Mouse (Mus musculus) liver, postnatal 0 days (tissue): ENCODE data around the gene Pes1. TPM values are rescaled to one million over a fixed set of nuclear protein-coding genes. Genes with fewer than 3 reads are reported as not detected.

Experiments used
- ATAC-seq: fragments of 200-750 bp; cut with Nextera tagmentation; 2 replicates; pipeline ENCODE4 v1.8.0; 2017; ENCODE audit warnings: mild to moderate bottlenecking, moderate library complexity
- DNase-seq: peaks from one replicate; pipeline ENCODE4 v3.0.0-alpha.2; 2016
- H3K27ac ChIP-seq: fragments of 300-500 bp; sonication (generic); 2 replicates; pipeline ENCODE4 v1.5.1; 2014; ENCODE audit warnings: antibody characterized with exemption, moderate library complexity, mild to moderate bottlenecking, low read depth
- H3K27me3 ChIP-seq: fragments of 300-500 bp; sonication (generic); 2 replicates; pipeline ENCODE4 v1.6.1; 2014; ENCODE audit warnings: low read length, control low read depth, mixed read lengths; ENCODE audit not compliant: insufficient read depth
- H3K36me3 ChIP-seq: fragments of 300-500 bp; sonication (generic); replicated peaks from 2 replicates; pipeline ENCODE4 v1.6.1; 2014; ENCODE audit warnings: mild to moderate bottlenecking, control low read depth, low read length, moderate library complexity, mixed read lengths; ENCODE audit not compliant: insufficient read depth
- H3K4me1 ChIP-seq: fragments of 300-500 bp; sonication (generic); 2 replicates; pipeline ENCODE4 v1.6.1; 2014; ENCODE audit warnings: antibody characterized with exemption, mild to moderate bottlenecking, control low read depth; ENCODE audit not compliant: insufficient read depth
- H3K4me2 ChIP-seq: fragments of 300-500 bp; sonication (generic); 2 replicates; pipeline ENCODE4 v1.6.1; 2014; ENCODE audit warnings: low read depth, mild to moderate bottlenecking, low read length, moderate library complexity, mixed read lengths
- H3K4me3 ChIP-seq: fragments of 300-500 bp; sonication (generic); 2 replicates; pipeline ENCODE4 v1.5.1; 2014; ENCODE audit warnings: low read depth, low read length
- H3K9ac ChIP-seq: fragments of 300-500 bp; sonication (generic); replicated peaks from 2 replicates; pipeline ENCODE4 v1.6.1; 2014; ENCODE audit warnings: mild to moderate bottlenecking, moderate library complexity
- H3K9me3 ChIP-seq: fragments of 300-500 bp; sonication (generic); 2 replicates; pipeline ENCODE4 v1.6.1; 2016; ENCODE audit warnings: mild to moderate bottlenecking, control low read depth, low read length, mixed read lengths
- CTCF ChIP-seq: sonication (generic); IDR thresholded peaks from 2 replicates; pipeline ENCODE4 v1.5.1; 2016; ENCODE audit warnings: antibody characterized with exemption, low read depth
- EP300 ChIP-seq: IDR thresholded peaks from 2 replicates; pipeline ENCODE4 v1.6.1; 2016; ENCODE audit warnings: antibody characterized with exemption, low read depth, mild to moderate bottlenecking
- WGBS: fragments of 180-500 bp; shearing (Covaris S2); extraction: QIAGEN DNeasy Blood & Tissue Kit; methylation state at CpG from one replicate; pipeline ENCODE4 v1.1.7; 2014; ENCODE audit not compliant: insufficient replicate concordance; 5-methylcytosine and 5-hydroxymethylcytosine counted together
- polyA plus RNA-seq: library from polyadenylated mRNA; unstranded; fragments of >200 nt; fragmentation: Nextera tagmentation; extraction: Ambion mirVana; gene quantifications from 2 replicates; pipeline ENCODE4 v1.2.1, GENCODE M21; 2015

The Pes1 gene
- polyA plus RNA-seq = 24.3 and 26.5 TPM in 2 replicates

- DNase-seq (peak; percentile 83), ATAC-seq (peak; percentile 95)
- peak within 1 kb of the TSS; percentile 86 for H3K27ac ChIP-seq
- H3K9ac ChIP-seq = peak within 1 kb of the TSS; percentile 74
- peaks cover 12% of the 10 kb centered on the region for H3K36me3 ChIP-seq
- no peaks in the 10 kb centered on the region for H3K9me3 ChIP-seq
- H3K4me1 ChIP-seq = peaks cover 8% of the 10 kb centered on the region
- WGBS = under 1% methylated on average over 31 of the region's 31 CpGs
- H3K4me3 ChIP-seq = peak within 1 kb of the TSS; percentile 70
- H3K27me3 ChIP-seq = no peaks in the 10 kb centered on the region
- TF ChIP-seq CTCF (no peak), EP300 (peak; percentile 93)
- H3K4me2 ChIP-seq = peak within 1 kb of the TSS; percentile 84
Observed at GRCm38 (mm10) chr11:3963610-3964415, at the start of gene Pes1. TSS of gene Pes1 (plus strand) at chr11:3963975.

GRCm38 (mm10) chr11:3914109-3914840 is 49.5 kb upstream of the Pes1 start, which contains the start of gene Slc35e4:
TSS of gene Slc35e4 (minus strand) at chr11:3914664.
- H3K4me2 ChIP-seq = peak within 1 kb of the TSS; percentile 84
- H3K9ac ChIP-seq = peak within 1 kb of the TSS; percentile 41
- DNase-seq = peak; percentile 85

GRCm38 (mm10) chr11:3918738-3919137 is 45.0 kb upstream of the Pes1 start:
- no peak overlapping the region for H3K4me2 ChIP-seq
- H3K4me3 ChIP-seq = no peak overlapping the region
- H3K27me3 ChIP-seq = peaks cover 7% of the 10 kb centered on the region
- H3K9me3 ChIP-seq = no peaks in the 10 kb centered on the region
- peaks cover 21% of the 10 kb centered on the region for H3K36me3 ChIP-seq
- peaks cover 7% of the 10 kb centered on the region for H3K4me1 ChIP-seq
- TF ChIP-seq CTCF (peak; percentile 56), EP300 (no peak)
- WGBS = 48% methylated on average over 1 of the region's 1 CpGs
- no peak for ATAC-seq
- H3K9ac ChIP-seq = no peak overlapping the region
- DNase-seq = no peak
- no peak overlapping the region for H3K27ac ChIP-seq

More at GRCm38 (mm10) chr11:3914109-3914840, 49.5 kb upstream of the Pes1 start, which contains the start of gene Slc35e4:
- peak; percentile 72 for ATAC-seq
- TF ChIP-seq EP300 (no peak), CTCF (peak; percentile 90)
- 0 out of 2 replicates have a peak within 1 kb of the TSS, but pooled peaks have one; percentile 39 for H3K27ac ChIP-seq
- peak within 1 kb of the TSS; percentile 59 for H3K4me3 ChIP-seq
- H3K36me3 ChIP-seq = 0 out of 2 replicates have a peak, but pooled peaks cover 4% of the 10 kb centered on the region
- H3K9me3 ChIP-seq = no peaks in the 10 kb centered on the region
- 1% methylated on average over 28 of the region's 28 CpGs for WGBS
- peaks cover 26% of the 10 kb centered on the region for H3K27me3 ChIP-seq
- peaks cover 17% of the 10 kb centered on the region for H3K4me1 ChIP-seq

- ATAC-seq = no peak
- Histone ChIP-seq H3K27ac (no peak overlapping the region), H3K4me2 (no peak overlapping the region), H3K36me3 (peaks cover 32% of the 10 kb centered on the region), H3K27me3 (no peaks in the 10 kb centered on the region), H3K9me3 (no peaks in the 10 kb centered on the region), H3K4me3 (no peak overlapping the region), H3K9ac (no peak overlapping the region), H3K4me1 (no peaks in the 10 kb centered on the region)
- 79% methylated on average over 7 of the region's 7 CpGs for WGBS
- TF ChIP-seq EP300 = no peak
- TF ChIP-seq CTCF = no peak
- no peak for DNase-seq
Observed at GRCm38 (mm10) chr11:3920476-3920875, 43.3 kb upstream of the Pes1 start.

GRCm38 (mm10) chr11:3921281-3921850 is 42.4 kb upstream of the Pes1 start:
- DNase-seq (peak; percentile 45), ATAC-seq (no peak)
- H3K9me3 ChIP-seq = no peaks in the 10 kb centered on the region
- H3K4me2 ChIP-seq = no peak overlapping the region
- H3K4me3 ChIP-seq = no peak overlapping the region
- H3K4me1 ChIP-seq = no peaks in the 10 kb centered on the region
- peaks cover 40% of the 10 kb centered on the region for H3K36me3 ChIP-seq
- TF ChIP-seq EP300 = no peak
- peak; percentile 81 for TF ChIP-seq CTCF
- H3K27ac ChIP-seq = no peak overlapping the region
- H3K9ac ChIP-seq = no peak overlapping the region
- H3K27me3 ChIP-seq = no peaks in the 10 kb centered on the region
- 33% methylated on average over 8 of the region's 8 CpGs for WGBS

DNA sequence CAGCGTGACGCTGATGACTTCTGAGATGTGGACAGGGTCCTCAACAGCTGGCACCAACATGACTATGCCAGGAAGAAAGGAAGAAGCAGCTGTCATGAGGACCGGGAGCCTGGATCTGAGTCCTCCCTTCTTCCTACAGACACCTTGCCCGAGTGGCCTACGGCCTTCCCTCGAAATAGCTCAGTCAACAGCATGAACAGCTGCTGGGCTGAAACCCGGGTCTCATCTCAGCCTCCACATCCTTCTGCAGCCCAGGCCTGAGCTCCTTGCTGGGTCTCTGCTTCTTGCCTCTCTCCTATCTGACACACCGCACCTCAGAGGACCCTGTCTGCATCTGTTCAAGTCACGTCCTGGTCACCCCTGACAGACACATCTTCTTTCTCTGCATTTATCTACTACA is 41.7 kb upstream of the Pes1 start:
- H3K9ac ChIP-seq = no peak overlapping the region
- TF ChIP-seq EP300 (no peak), CTCF (no peak)
- no peaks in the 10 kb centered on the region for H3K4me1 ChIP-seq
- no peak overlapping the region for H3K4me2 ChIP-seq
- H3K9me3 ChIP-seq = no peaks in the 10 kb centered on the region
- ATAC-seq (no peak), DNase-seq (no peak)
- WGBS = 83% methylated on average over 9 of the region's 9 CpGs
- peaks cover 47% of the 10 kb centered on the region for H3K36me3 ChIP-seq
- no peak overlapping the region for H3K27ac ChIP-seq
- no peaks in the 10 kb centered on the region for H3K27me3 ChIP-seq
- H3K4me3 ChIP-seq = no peak overlapping the region
